Mouse (Mus musculus) CH12.LX (cell line): Measurements from ENCODE around the gene Dnlz. TPM values are rescaled to one million over a fixed set of nuclear protein-coding genes. Genes with fewer than 3 reads are reported as not detected.

Experiments
- DNase-seq: peaks from one replicate; pipeline ENCODE4 v3.0.0-alpha.2; 2013; ENCODE audit errors: extremely low read depth
- H3K27ac ChIP-seq: 2 replicates; pipeline ENCODE4 v1.5.1; 2012; ENCODE audit warnings: low read depth, mild to moderate bottlenecking, control low read depth, moderate library complexity; ENCODE audit not compliant: insufficient read depth
- H3K27me3 ChIP-seq: replicated peaks from 2 replicates; pipeline ENCODE3; 2012; ENCODE audit warnings: inconsistent platforms
- H3K36me3 ChIP-seq, 2 experiments: replicated peaks in 1 of 2; 2 replicates each; pipeline versions ENCODE3 to v1.6.1; 2012; ENCODE audit warnings: inconsistent platforms in 1 of 2, low read length in 1 of 2, mild to moderate bottlenecking in 1 of 2, mixed read lengths in 1 of 2, moderate library complexity in 1 of 2; ENCODE audit not compliant: control insufficient read depth in 1 of 2, insufficient read depth in 1 of 2
- H3K4me1 ChIP-seq, 2 experiments: 2 replicates each; pipeline ENCODE4 v1.6.1; 2012; ENCODE audit warnings: inconsistent platforms in 1 of 2, moderate library complexity in 1 of 2; ENCODE audit not compliant: insufficient read depth in 2 of 2, control insufficient read depth in 1 of 2
- H3K4me2 ChIP-seq: 2 replicates; pipeline ENCODE4 v1.6.1; 2012; ENCODE audit warnings: low read depth, mild to moderate bottlenecking, control low read depth; ENCODE audit not compliant: poor library complexity, insufficient read depth, severe bottlenecking
- H3K4me3 ChIP-seq, 3 experiments: fragments of 150-350 bp in 1 of 3; sonication (generic) in 1 of 3; replicated peaks in 1 of 3; 2 replicates each; pipeline versions ENCODE3 to v1.5.1; 2011 to 2012; ENCODE audit warnings: low read depth in 2 of 3, low read length in 2 of 3, mild to moderate bottlenecking in 2 of 3, moderate library complexity in 2 of 3, control low read depth in 1 of 3, improper control_type of control experiment in 1 of 3, inconsistent platforms in 1 of 3, mixed read lengths in 1 of 3; ENCODE audit not compliant: poor library complexity in 1 of 3
- H3K79me2 ChIP-seq: replicated peaks from 2 replicates; pipeline ENCODE4 v1.6.1; 2012; ENCODE audit warnings: mild to moderate bottlenecking, moderate library complexity; ENCODE audit not compliant: control insufficient read depth, poor library complexity, insufficient read depth, severe bottlenecking; ENCODE audit errors: extremely low read depth
- H3K9ac ChIP-seq: 2 replicates; pipeline ENCODE4 v1.6.1; 2012; ENCODE audit warnings: low read depth, mild to moderate bottlenecking, control low read depth, moderate library complexity; ENCODE audit not compliant: insufficient read depth
- H3K9me3 ChIP-seq: replicated peaks from 2 replicates; pipeline ENCODE3; 2012; ENCODE audit warnings: low read length, inconsistent platforms, mixed read lengths
- BHLHE40 ChIP-seq: IDR thresholded peaks from 2 replicates; pipeline ENCODE4 v1.6.1; 2011; ENCODE audit warnings: mild to moderate bottlenecking, low read depth, low read length, improper control_type of control experiment
- CHD1 ChIP-seq: IDR thresholded peaks from 2 replicates; pipeline ENCODE4 v1.6.1; 2012; ENCODE audit warnings: low read depth, low read length, improper control_type of control experiment, inconsistent platforms
- CHD2 ChIP-seq: IDR thresholded peaks from 2 replicates; pipeline ENCODE4 v1.6.1; 2011; ENCODE audit warnings: low read length, improper control_type of control experiment
- IRF4 ChIP-seq: IDR thresholded peaks from 2 replicates; pipeline ENCODE4 v1.6.1; 2014; ENCODE audit warnings: low read depth, mild to moderate bottlenecking, inconsistent platforms, low read length, improper control_type of control experiment
- JUN ChIP-seq: IDR thresholded peaks from 2 replicates; pipeline ENCODE4 v1.6.1; 2011; ENCODE audit warnings: low read depth, mild to moderate bottlenecking, low read length, improper control_type of control experiment, moderate library complexity; ENCODE audit not compliant: insufficient read depth
- KAT2A ChIP-seq: IDR thresholded peaks from 2 replicates; pipeline ENCODE4 v1.6.1; 2012; ENCODE audit warnings: low read length, improper control_type of control experiment, inconsistent platforms; ENCODE audit not compliant: insufficient replicate concordance
- MYC ChIP-seq: IDR thresholded peaks from 2 replicates; pipeline ENCODE4 v1.6.1; 2011; ENCODE audit warnings: low read depth, mild to moderate bottlenecking, improper control_type of control experiment, low read length
- PAX5 ChIP-seq: IDR thresholded peaks from 2 replicates; pipeline ENCODE4 v1.6.1; 2012; ENCODE audit warnings: low read length, inconsistent platforms, mixed read lengths
- POLR2AphosphoS2 ChIP-seq: IDR thresholded peaks from 2 replicates; pipeline ENCODE4 v1.6.1; 2011; ENCODE audit warnings: low read depth, low read length, improper control_type of control experiment
- RCOR1 ChIP-seq: conservative IDR thresholded peaks from 2 replicates; pipeline ENCODE4 v1.6.1; 2012; ENCODE audit warnings: low read depth, mild to moderate bottlenecking, inconsistent platforms, low read length, improper control_type of control experiment
- SIN3A ChIP-seq: IDR thresholded peaks from 2 replicates; pipeline ENCODE4 v1.6.1; 2012; ENCODE audit warnings: low read length, improper control_type of control experiment, inconsistent platforms
- TCF12 ChIP-seq: IDR thresholded peaks from 2 replicates; pipeline ENCODE4 v1.6.1; 2014; ENCODE audit warnings: low read depth, mild to moderate bottlenecking, inconsistent platforms, low read length, improper control_type of control experiment
- USF1 ChIP-seq: IDR thresholded peaks from 2 replicates; pipeline ENCODE4 v1.6.1; 2014; ENCODE audit warnings: low read depth, mild to moderate bottlenecking, inconsistent platforms, low read length, improper control_type of control experiment
- USF2 ChIP-seq: conservative IDR thresholded peaks from 2 replicates; pipeline ENCODE4 v1.6.1; 2011; ENCODE audit warnings: low read depth, low read length, improper control_type of control experiment
- ZKSCAN1 ChIP-seq: IDR thresholded peaks from 2 replicates; pipeline ENCODE4 v1.6.1; 2012; ENCODE audit warnings: low read depth, inconsistent platforms, low read length, improper control_type of control experiment, borderline replicate concordance
- ZMIZ1 ChIP-seq: IDR thresholded peaks from 2 replicates; pipeline ENCODE4 v1.6.1; 2012; ENCODE audit warnings: low read depth, mild to moderate bottlenecking, inconsistent platforms, low read length, improper control_type of control experiment
- dilution Hi-C: fragments of 300-500 bp; cut with MboI; formaldehyde crosslinking; loops from 2 replicates; pipeline ENCODE4 v1.14.3; 2020; ENCODE audit warnings: low sequenced_read_pairs; ENCODE audit not compliant: extremely low pct_unique_long_range_greater_than_20kb, extremely low pct_ligation_motif_present
- in situ Hi-C: fragments of 300-500 bp; cut with MboI; formaldehyde crosslinking; loops from 3 replicates; pipeline ENCODE4 v1.14.3; 2019; ENCODE audit warnings: low sequenced_read_pairs, low pct_ligation_motif_present, low pct_unique_long_range_greater_than_20kb, mixed read lengths
- polyA plus RNA-seq: library from polyadenylated mRNA; unstranded; fragments of >175 nt; gene quantifications from 2 replicates; pipeline ENCODE4 v1.2.1, GENCODE M21; 2012; ENCODE audit warnings: low read depth; ENCODE audit not compliant: insufficient read length
- total RNA-seq, 2 experiments: library from RNA; depleted of rRNA; stranded (reverse); fragments of 300-350 nt in 1 of 2; fragments of >200 nt in 1 of 2; gene quantifications; 2 replicates each; pipeline ENCODE4 v1.2.3; 2012 to 2014

Dnlz gene
- total and polyA plus RNA-seq, 3 experiments = 15.1 to 17.8 (median 17.1) TPM

GRCm38 (mm10) chr2:26359983-26360382, 8.1 kb upstream of the Dnlz start:
- no peak overlapping the region for H3K4me2 ChIP-seq
- H3K79me2 ChIP-seq = no peaks in the 10 kb centered on the region
- in situ Hi-C loops (no loop called here), dilution Hi-C loops (no loop called here)
- no peak overlapping the region for H3K27ac ChIP-seq
- TF ChIP-seq RCOR1 (no peak), PAX5 (no peak), CHD2 (no peak), BHLHE40 (no peak)
- H3K9me3 ChIP-seq = no peaks in the 10 kb centered on the region
- no peaks in the 10 kb centered on the region for H3K4me1 ChIP-seq
- H3K9ac ChIP-seq = no peak overlapping the region
- H3K36me3 ChIP-seq = peaks cover 25 to 69% of the 10 kb centered on the region in 2 experiments
- no peak overlapping the region for H3K4me3 ChIP-seq
- H3K27me3 ChIP-seq = no peaks in the 10 kb centered on the region
- DNase-seq = no peak

GRCm38 (mm10) chr2:26358667-26359320, 6.9 kb upstream of the Dnlz start:
- Histone ChIP-seq H3K27me3 (no peaks in the 10 kb centered on the region), H3K36me3 (peaks cover 13 to 69% of the 10 kb centered on the region in 2 experiments), H3K4me2 (no peak overlapping the region), H3K9ac (no peak overlapping the region), H3K27ac (no peak overlapping the region), H3K4me3 (no peak overlapping the region), H3K79me2 (no peaks in the 10 kb centered on the region), H3K9me3 (no peaks in the 10 kb centered on the region), H3K4me1 (no peaks in the 10 kb centered on the region)
- dilution Hi-C loops (no loop called here), in situ Hi-C loops (no loop called here)
- DNase-seq = no peak
- TF ChIP-seq ZKSCAN1 (no peak), USF2 (no peak), CHD1 (no peak), MYC (no peak), TCF12 (no peak), POLR2AphosphoS2 (no peak), IRF4 (no peak), SIN3A (no peak), ZMIZ1 (no peak), USF1 (no peak), KAT2A (no peak), JUN (no peak)
